Mouse (Mus musculus): ENCODE measurements around the gene Wtap.

DNA sequence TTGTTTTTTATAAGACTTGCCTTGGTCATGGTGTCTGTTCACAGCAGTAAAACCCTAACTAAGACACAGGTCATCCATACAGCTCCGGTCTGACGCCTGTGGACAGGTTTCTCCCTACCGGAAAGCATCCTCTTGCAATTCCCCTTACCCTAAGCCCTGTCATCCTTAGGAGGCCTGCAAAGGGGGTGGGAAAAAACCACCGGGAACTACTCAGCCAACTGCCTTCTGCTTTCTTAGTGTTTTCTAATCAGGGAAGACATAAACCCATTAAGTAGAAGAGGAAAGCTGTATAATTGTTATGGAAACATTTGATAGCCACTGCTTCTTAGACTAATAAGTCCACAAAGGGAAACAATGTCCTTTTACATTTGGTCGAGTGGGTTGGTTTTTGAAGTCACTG lies 13.0 kb upstream of the Wtap start:
- TF ChIP-seq CTCF (IDR thresholded peaks at IDR 0.05; ENCODE audit: borderline replicate concordance, control insufficient read depth, extremely low read depth, insufficient read depth, low read length, poor library complexity) (no peak), POLR2A (IDR thresholded peaks at IDR 0.05; ENCODE audit: control insufficient read depth, extremely low read depth, insufficient read depth, low read length, poor library complexity) (no peak)

Measured in thymus, adult 2 months (tissue).